Mouse (Mus musculus): Measurements from ENCODE around the gene Rbm4.
A peak's percentile ranks its signal among the peaks of the same experiment; 100 is the strongest.
"Not testable (repeated sequence)": the region's sequence is repeated elsewhere in the genome, so short reads cannot be mapped to it uniquely, and the experiment has no call there.

Rbm4 gene

DNA sequence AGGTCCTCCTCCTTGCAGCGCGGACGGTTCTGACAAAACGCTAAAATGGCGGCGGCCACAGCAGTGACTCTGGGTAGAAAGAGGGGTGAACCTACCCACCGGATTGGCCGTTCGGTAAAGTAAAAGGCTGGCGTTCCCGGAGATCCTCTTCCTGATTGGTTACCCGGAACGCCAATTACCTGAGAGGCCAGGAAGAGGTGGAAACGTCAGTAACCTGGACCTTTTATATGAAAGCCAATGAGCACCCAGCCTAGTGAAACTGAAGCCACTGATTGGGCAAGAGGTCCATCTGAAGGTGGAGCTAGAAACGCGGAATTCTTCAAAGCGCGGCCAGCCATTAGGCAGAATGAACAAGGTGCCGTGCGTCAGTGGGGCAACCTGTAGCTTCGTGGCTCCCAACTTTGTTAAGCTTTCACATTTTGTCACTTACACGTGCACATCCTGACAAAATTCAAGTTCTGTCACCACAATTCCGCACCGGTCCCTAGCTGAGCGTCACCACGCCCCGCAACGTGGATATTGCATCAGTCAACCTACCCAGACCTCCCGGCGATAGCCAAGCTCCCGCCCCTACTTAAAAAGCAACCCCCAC lies at the start of gene Rbm4:
TSS of gene Rbm4 (minus strand) at position 71 of the 592 bp plus-strand sequence.
- peak; percentile 97 for DNase-seq (ENCODE audit: inconsistent ontology term)

GRCm38 (mm10) chr19:4842611-4843010 lies 48.9 kb upstream of the Rbm4 start:
- no peak for DNase-seq (ENCODE audit: inconsistent ontology term)

DNA sequence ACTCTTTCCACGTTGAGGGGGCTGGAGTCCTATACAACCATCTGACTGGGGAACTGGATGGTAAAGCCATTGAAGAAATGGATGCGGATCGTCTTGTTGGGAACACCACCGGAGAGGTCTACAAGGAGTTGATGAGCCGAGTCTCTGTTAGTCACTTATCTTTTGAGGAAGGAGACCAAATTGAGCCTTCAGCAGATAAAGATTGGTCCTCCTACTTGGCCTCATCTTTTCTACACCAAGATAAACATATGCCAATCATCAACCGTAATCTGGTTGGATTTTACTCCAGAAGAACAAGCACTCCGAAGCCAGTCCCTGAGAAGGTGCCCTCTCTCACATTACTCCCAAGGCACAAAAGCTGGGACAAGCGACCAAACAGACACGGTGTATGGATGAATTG lies 47.1 kb upstream of the Rbm4 start:
- DNase-seq (ENCODE audit: inconsistent ontology term): no peak

DNA sequence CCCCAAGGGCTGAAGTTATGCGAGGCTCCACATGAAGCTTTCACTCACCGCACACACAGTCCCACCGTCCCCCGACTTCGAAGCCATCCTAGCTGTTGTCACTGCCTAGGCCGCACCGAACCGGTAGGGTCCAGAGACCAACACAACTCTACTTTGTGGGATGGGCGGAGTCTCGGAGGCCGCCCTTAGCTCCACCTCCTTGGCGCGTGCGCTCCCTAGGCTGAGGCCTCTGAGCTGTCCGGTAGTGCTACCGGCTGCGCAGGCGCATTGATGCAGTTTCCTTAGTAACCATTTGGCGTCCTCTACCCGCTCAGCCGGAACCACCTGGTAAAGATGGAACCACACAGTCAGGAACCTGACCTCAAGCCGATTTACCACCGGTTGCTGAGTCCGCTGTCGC lies 45.4 kb upstream of the Rbm4 start, which contains the start of the genes Ccs and Ccdc87:
TSS of gene Ccs (minus strand) at position 184 of the 400 bp plus-strand sequence.
TSS of gene Ccdc87 (plus strand) at position 218 of the 400 bp plus-strand sequence.
- peak; percentile 95 for DNase-seq (ENCODE audit: inconsistent ontology term)

DNA sequence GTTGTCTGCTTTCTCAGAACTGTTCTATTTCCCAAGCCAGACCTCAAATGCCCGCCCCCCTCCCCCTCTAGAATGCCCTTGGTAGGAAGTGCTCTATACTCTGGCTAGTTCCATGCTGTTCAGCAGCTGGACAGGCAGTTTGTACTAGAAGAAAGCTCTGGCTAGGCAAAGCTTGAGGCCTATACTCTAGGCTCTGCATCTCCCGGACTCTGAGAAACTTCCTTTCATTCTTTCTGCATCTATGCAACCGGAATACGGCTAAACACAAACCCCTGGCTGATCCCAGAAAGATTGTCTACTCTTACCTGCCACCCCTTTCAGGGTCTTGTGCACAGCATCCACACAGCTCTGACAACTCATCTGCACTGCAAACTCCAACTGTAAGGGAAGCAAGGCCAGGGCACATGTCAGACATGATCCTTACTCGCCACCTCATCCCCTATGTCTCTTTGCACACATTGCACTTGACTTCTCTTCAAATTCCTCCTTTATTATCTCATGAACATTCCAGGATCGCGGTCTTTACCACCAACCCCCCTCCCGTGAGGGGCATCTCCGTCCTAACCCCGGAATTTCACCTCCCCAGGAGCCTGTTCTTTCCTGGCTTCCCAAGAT lies 44.9 kb upstream of the Rbm4 start:
- DNase-seq (ENCODE audit: inconsistent ontology term): no peak

- no peak for DNase-seq (ENCODE audit: inconsistent ontology term)
Measured at GRCm38 (mm10) chr19:4837049-4837448, 43.3 kb upstream of the Rbm4 start.

- DNase-seq (ENCODE audit: inconsistent ontology term): no peak
Measured at GRCm38 (mm10) chr19:4836096-4836495, 42.4 kb upstream of the Rbm4 start.

- no peak for DNase-seq (ENCODE audit: inconsistent ontology term)
Measured at GRCm38 (mm10) chr19:4833977-4834376, 40.3 kb upstream of the Rbm4 start.

DNA sequence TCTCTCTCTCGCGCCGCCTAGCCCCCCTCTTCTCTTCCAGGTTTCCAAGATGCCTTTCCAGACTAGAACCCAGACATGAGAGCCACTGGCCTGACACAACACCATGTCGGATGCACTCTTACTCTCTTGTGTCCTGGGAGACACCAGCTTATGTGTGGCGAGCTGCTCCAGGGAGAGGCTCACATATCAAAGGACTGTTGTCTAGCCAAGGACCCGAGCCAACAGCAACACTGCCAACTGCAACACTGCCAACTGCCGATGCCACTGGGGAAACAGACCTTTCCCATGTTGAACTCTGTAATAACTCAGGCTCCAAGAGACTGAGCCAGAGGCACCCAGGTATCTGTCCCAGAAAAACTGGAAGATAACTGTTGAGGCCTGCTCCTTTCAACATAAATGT lies 35.5 kb upstream of the Rbm4 start:
- peak; percentile 64 for DNase-seq (ENCODE audit: inconsistent ontology term)

- no peak for DNase-seq (ENCODE audit: inconsistent ontology term)
Measured at GRCm38 (mm10) chr19:4828444-4829114, 34.9 kb upstream of the Rbm4 start.

- peak; percentile 85 for DNase-seq (ENCODE audit: inconsistent ontology term)
Measured at GRCm38 (mm10) chr19:4820678-4821303, 27.1 kb upstream of the Rbm4 start.

GRCm38 (mm10) chr19:4817182-4817835 lies 23.6 kb upstream of the Rbm4 start:
- DNase-seq (ENCODE audit: inconsistent ontology term): no peak

- no peak for DNase-seq (ENCODE audit: inconsistent ontology term)
Measured at GRCm38 (mm10) chr19:4813015-4813414, 19.3 kb upstream of the Rbm4 start.

- DNase-seq (ENCODE audit: inconsistent ontology term): not testable (repeated sequence)
Measured at GRCm38 (mm10) chr19:4812334-4812949, 18.7 kb upstream of the Rbm4 start.

DNA sequence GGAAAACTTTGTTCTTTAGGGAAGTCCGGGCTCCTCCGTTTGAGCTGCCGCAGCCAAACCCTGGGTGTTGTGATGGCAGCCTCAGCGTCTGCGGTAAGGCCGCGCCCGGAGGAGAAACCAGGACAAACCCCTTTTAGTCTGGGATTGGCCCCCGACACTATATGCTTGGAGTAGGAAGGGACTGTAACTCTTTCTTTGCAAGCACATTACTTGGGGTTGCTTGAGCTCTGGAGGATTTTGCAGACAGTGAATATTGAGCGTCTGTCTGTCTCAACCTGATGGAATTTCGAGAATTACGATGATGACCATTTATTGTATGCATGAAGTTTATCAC lies 18.2 kb upstream of the Rbm4 start:
- DNase-seq (ENCODE audit: inconsistent ontology term): no peak

GRCm38 (mm10) chr19:4811063-4811908 lies 17.6 kb upstream of the Rbm4 start, which contains the start of the genes Gm21992 and Rbm14:
Gene Gm21992 (minus strand): TSS chr19:4811612.
Gene Rbm14 (minus strand): TSS chr19:4811634.
- DNase-seq (ENCODE audit: inconsistent ontology term): peak; percentile 99

DNA sequence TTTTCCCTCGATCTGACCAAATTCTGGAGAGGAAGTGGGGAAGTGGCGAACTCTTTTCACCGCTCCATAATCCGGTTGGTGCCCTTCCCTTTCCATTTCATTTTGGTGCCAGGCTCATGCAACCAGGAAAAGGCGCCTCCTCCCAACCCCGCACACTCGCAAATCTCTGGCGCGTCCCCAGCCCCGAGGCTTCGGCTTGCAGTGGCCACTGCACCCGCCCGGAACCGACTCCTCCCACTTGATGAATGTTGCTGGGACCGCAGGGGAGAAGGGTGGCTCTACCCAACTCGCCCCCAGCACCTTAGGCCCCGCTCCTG lies 17.0 kb upstream of the Rbm4 start:
- no peak for DNase-seq (ENCODE audit: inconsistent ontology term)

GRCm38 (mm10) chr19:4810309-4810708 lies 16.6 kb upstream of the Rbm4 start:
- DNase-seq (ENCODE audit: inconsistent ontology term): no peak

GRCm38 (mm10) chr19:4803283-4803682 lies 9.6 kb upstream of the Rbm4 start:
- DNase-seq (ENCODE audit: inconsistent ontology term): no peak

DNA sequence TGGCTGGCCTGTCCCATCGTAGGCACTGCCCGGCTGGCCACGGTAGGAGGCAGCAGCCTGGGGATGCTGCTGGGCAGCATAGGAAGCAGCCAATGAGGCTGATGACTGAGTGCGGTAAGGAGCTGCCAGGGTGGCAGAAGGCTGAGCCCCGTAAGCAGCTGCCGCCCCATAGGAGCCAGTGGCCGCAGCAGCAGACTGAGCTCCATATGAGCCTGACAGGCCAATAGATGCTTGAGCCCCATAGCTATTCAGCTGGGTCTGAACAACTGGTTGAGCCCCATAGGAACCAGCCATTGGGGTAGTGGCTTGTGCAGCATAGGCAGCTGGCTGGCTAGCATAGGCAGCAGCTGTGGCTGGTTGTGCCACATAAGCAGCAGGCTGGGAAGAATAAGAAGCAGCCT lies 9.0 kb upstream of the Rbm4 start:
- no peak for DNase-seq (ENCODE audit: inconsistent ontology term)

GRCm38 (mm10) chr19:4799083-4799482 lies 5.4 kb upstream of the Rbm4 start:
- DNase-seq (ENCODE audit: inconsistent ontology term): no peak
